Mouse (Mus musculus) G1E (cell line): ENCODE results near the gene Hspa1l. TPM values are rescaled to one million over a fixed set of nuclear protein-coding genes. Genes with fewer than 3 reads are reported as not detected.
"Not testable (repeated sequence)": the region's sequence is repeated elsewhere in the genome, so short reads cannot be mapped to it uniquely, and the experiment has no call there.

Experiments used
- ATAC-seq: 2 replicates; pipeline ENCODE4 v1.8.0; 2016; ENCODE audit warnings: mild to moderate bottlenecking; ENCODE audit not compliant: insufficient number of reproducible peaks, poor library complexity, low FRiP score, severe bottlenecking; ENCODE audit errors: extremely low read depth
- DNase-seq: peaks from one replicate; pipeline ENCODE4 v3.0.0; 2012; ENCODE audit warnings: low spot score
- H3K27me3 ChIP-seq: 2 replicates; pipeline ENCODE4 v1.6.1; 2012; ENCODE audit warnings: mild to moderate bottlenecking, low read length, inconsistent platforms; ENCODE audit not compliant: insufficient read depth
- H3K36me3 ChIP-seq: replicated peaks from 2 replicates; pipeline ENCODE3; 2012; ENCODE audit warnings: mild to moderate bottlenecking, inconsistent platforms
- H3K4me1 ChIP-seq: 2 replicates; pipeline ENCODE4 v1.6.1; 2012; ENCODE audit warnings: low read depth, low read length, inconsistent platforms, mixed read lengths; ENCODE audit not compliant: insufficient read depth
- H3K4me3 ChIP-seq: 2 replicates; pipeline ENCODE4 v1.5.1; 2012; ENCODE audit warnings: low read depth, mild to moderate bottlenecking, inconsistent platforms, low read length, moderate library complexity, mixed read lengths
- H3K9me3 ChIP-seq: replicated peaks from 2 replicates; pipeline ENCODE4 v1.6.1; 2012; ENCODE audit warnings: inconsistent platforms
- CTCF ChIP-seq: IDR thresholded peaks from 2 replicates; pipeline ENCODE4 v1.5.1; 2012; ENCODE audit warnings: low read depth, low read length, inconsistent platforms, mixed read lengths
- GATA1 ChIP-seq: IDR thresholded peaks from 2 replicates; pipeline ENCODE4 v1.6.1; 2012; ENCODE audit warnings: borderline replicate concordance, low read length, inconsistent platforms, mixed read lengths
- GATA2 ChIP-seq: IDR thresholded peaks from 2 replicates; pipeline ENCODE4 v1.6.1; 2012; ENCODE audit warnings: low read depth, low read length, inconsistent platforms, borderline replicate concordance
- POLR2AphosphoS5 ChIP-seq: IDR thresholded peaks from 2 replicates; pipeline ENCODE4 v1.6.1; 2012; ENCODE audit warnings: low read depth, low read length, inconsistent platforms; ENCODE audit not compliant: insufficient replicate concordance
- TAL1 ChIP-seq: conservative IDR thresholded peaks from 2 replicates; pipeline ENCODE4 v1.6.1; 2012; ENCODE audit warnings: low read depth, low read length, inconsistent platforms, mixed read lengths
- polyA plus RNA-seq: library from polyadenylated mRNA; stranded (reverse); fragments of >175 nt; gene quantifications from 2 replicates; pipeline ENCODE4 v1.2.3, GENCODE M21; 2012
- total RNA-seq, 2 experiments: library from RNA; stranded (forward) in 1 of 2; stranded (reverse) in 1 of 2; fragments of 200-1000 nt in 1 of 2; fragments of >200 nt in 1 of 2; fragmentation: Nextera tagmentation in 1 of 2; gene quantifications; 2 replicates each; pipeline ENCODE4 v1.2.3; 2014 to 2017

Hspa1l gene
- total and polyA plus RNA-seq, 3 experiments, result 0.05 TPM; not detected in 2

DNA sequence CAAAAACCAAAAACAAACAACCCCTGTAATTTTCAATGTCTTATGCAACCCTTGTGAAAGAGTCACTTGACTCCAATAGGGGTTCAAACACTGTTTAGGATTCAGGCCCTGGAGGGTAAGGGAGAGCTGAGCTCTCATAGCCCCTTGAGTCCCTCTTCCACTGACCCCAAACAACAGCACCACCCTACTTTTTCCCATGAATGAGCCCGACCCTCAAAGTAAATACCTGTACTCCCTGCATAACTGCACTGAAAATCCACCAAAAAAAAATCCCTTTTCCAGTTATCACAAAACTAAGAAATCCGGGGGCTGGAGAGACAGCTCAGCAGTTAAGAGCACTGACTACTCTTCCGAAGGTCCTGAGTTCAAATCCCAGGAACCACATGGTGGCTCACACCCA lies 16.6 kb upstream of the Hspa1l start:
- no peak for TF ChIP-seq GATA2
- no peak for TF ChIP-seq TAL1
- no peak for TF ChIP-seq GATA1
- TF ChIP-seq POLR2AphosphoS5, result no peak
- TF ChIP-seq CTCF, result no peak
- H3K36me3 ChIP-seq, result peaks cover 11% of the 10 kb centered on the region
- no peak for DNase-seq
- H3K9me3 ChIP-seq, result peaks cover 14% of the 10 kb centered on the region
- no peak overlapping the region for H3K4me3 ChIP-seq
- peaks cover 18% of the 10 kb centered on the region for H3K4me1 ChIP-seq
- no peaks in the 10 kb centered on the region for H3K27me3 ChIP-seq
- ATAC-seq, result no peak

DNA sequence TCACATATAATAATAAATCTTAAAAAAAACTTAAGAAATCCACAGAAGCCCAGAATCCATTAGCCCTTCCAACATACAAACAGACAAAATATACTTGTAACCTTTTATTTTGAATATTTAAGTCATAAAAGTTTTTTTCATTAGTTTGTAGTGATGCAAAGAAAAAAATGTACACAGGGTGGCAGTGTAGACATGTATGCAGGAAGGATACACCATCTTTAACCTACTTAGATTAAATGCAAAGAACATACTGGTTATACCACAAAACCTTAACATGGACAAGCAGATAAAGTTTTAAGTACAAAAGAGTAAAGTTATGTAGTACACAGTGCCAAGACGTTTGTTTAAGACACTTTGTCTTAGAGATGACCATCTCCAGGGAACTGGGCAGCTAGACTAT lies 16.2 kb upstream of the Hspa1l start:
- ATAC-seq (no peak), DNase-seq (no peak)
- peaks cover 17% of the 10 kb centered on the region for H3K4me1 ChIP-seq
- H3K4me3 ChIP-seq, result no peak overlapping the region
- H3K36me3 ChIP-seq, result peaks cover 7% of the 10 kb centered on the region
- TF ChIP-seq TAL1 (no peak), CTCF (no peak), GATA2 (no peak), POLR2AphosphoS5 (no peak), GATA1 (no peak)
- peaks cover 14% of the 10 kb centered on the region for H3K9me3 ChIP-seq
- no peaks in the 10 kb centered on the region for H3K27me3 ChIP-seq

DNA sequence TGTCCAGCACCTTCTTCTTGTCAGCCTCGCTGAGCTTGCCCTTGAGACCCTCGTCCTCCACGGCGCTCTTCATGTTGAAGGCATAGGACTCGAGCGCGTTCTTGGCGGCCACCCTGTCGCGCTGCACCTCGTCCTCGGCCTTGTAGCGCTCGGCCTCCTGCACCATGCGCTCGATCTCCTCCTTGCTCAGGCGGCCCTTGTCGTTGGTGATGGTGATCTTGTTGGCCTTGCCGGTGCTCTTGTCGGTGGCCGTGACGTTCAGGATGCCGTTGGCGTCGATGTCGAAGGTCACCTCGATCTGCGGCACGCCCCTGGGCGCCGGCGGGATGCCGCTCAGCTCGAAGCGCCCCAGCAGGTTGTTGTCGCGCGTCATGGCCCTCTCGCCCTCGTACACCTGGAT lies 15.2 kb upstream of the Hspa1l start:
- not testable (repeated sequence) for ATAC-seq, H3K4me3 ChIP-seq, DNase-seq, H3K36me3 ChIP-seq, H3K27me3 ChIP-seq
- Histone ChIP-seq H3K4me1 (peaks cover 21% of the 10 kb centered on the region), H3K9me3 (peaks cover 14% of the 10 kb centered on the region)

DNA sequence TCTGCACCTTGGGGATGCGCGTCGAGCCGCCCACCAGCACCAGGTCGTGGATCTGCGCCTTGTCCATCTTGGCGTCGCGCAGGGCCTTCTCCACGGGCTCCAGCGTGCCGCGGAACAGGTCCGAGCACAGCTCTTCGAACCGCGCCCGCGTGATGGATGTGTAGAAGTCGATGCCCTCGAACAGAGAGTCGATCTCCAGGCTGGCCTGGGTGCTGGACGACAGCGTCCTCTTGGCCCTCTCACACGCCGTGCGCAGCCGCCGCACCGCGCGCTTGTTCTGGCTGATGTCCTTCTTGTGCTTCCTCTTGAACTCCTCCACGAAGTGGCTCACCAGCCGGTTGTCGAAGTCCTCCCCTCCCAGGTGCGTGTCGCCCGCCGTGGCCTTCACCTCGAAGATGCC lies 14.5 kb upstream of the Hspa1l start:
- H3K4me3 ChIP-seq, ATAC-seq, DNase-seq, H3K36me3 ChIP-seq, H3K27me3 ChIP-seq: not testable (repeated sequence)
- H3K9me3 ChIP-seq, result peaks cover 14% of the 10 kb centered on the region
- peaks cover 21% of the 10 kb centered on the region for H3K4me1 ChIP-seq

DNA sequence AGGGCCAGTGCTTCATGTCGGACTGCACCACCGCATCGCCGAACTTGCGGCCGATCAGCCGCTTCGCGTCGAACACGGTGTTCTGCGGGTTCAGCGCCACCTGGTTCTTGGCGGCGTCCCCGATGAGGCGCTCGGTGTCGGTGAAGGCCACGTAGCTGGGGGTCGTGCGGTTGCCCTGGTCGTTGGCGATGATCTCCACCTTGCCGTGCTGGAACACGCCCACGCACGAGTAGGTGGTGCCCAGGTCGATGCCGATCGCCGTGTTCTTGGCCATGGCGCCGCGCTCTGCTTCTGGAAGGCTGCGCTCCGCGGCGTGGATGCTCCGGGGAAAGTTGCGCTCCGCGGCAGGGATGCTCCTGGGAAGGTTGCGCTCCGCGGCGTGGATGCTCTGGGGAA lies 13.8 kb upstream of the Hspa1l start:
- peak overlapping the region; percentile 71; the same call in 1 of the 2 replicates for H3K4me3 ChIP-seq
- peaks cover 15% of the 10 kb centered on the region for H3K4me1 ChIP-seq
- peaks cover 14% of the 10 kb centered on the region for H3K9me3 ChIP-seq
- DNase-seq, H3K36me3 ChIP-seq, H3K27me3 ChIP-seq, ATAC-seq: not testable (repeated sequence)

DNA sequence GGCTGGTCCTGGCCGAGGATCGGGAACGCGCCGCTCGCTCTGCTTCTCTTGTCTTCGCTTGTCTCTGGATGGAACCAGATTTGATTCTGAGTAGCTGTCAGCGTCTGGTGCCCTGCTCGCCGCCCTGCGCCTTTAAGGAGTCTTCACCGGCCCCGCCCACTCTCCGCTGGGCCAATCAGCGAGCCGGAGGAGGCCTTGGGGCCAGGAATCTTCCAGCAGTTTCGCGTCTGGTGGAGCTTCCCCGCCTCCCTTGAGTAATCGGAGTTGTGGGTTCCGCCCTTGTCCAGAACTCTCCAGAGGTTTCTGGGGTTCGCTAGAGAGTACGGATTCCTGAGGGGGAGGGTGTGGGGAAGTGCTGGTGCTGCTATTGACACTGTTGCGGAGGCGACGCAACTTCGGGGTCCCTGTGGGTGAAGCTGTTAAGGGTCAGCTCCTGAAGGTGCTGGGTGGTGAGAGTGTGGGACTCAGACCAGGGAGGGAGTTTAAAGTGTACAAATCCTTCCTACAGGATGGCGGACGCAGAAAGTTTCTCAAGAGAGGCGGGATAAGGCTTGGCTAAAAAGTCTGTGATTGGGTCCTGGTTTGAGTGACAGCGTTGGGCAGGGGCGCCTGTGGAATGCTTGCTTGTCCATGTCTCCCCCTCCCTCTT lies 13.2 kb upstream of the Hspa1l start, which contains the start of gene Hspa1b:
TSS of gene Hspa1b (minus strand) at position 109 of the 649 bp plus-strand sequence.
- not testable (repeated sequence) for H3K27me3 ChIP-seq, H3K36me3 ChIP-seq
- peak; percentile 55 for DNase-seq
- H3K4me1 ChIP-seq, result peaks cover 15% of the 10 kb centered on the region
- peak; percentile 52 for ATAC-seq
- H3K4me3 ChIP-seq, result peak within 1 kb of the TSS; percentile 71
- H3K9me3 ChIP-seq, result peaks cover 14% of the 10 kb centered on the region

DNA sequence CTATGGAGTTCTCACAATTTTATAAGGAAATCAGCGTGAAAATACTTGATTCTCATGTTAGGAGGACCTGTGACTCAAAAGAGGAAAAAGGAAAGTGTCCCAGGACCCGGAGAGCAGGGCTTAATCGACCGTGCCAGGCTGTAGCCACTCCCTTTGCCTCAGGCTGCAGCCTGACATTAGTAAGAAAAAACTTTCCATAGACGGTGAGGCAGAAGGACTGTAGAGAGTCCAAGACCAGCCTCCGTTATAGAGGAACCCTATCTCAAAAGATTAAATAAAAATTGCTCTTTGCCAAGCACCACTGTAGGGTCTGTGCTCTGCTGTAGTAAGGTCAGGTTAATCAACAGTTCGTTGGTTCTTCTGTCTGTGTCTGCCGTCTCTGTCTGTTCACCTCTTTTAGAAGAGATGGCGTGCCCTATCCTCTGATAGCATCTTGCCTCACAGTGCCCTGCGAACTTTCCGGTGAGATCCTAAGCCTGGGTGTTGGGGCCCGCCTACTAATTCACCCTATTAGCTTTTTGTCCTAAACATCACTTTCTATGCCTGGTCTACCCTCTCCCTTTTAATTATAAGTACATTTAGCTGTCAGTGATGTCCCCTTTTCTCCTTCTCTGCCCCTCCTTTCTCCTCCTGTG lies 12.5 kb upstream of the Hspa1l start:
- peak overlapping the region; percentile 71 for H3K4me3 ChIP-seq
- ATAC-seq (no peak), DNase-seq (no peak)
- H3K9me3 ChIP-seq, result peaks cover 14% of the 10 kb centered on the region
- no peak for TF ChIP-seq CTCF
- H3K27me3 ChIP-seq, result peaks cover 14% of the 10 kb centered on the region
- no peaks in the 10 kb centered on the region for H3K36me3 ChIP-seq
- peaks cover 22% of the 10 kb centered on the region for H3K4me1 ChIP-seq
